Mouse (Mus musculus): ENCODE measurements around the gene A630023A22Rik. TPM values are rescaled to one million over a fixed set of nuclear protein-coding genes. Genes with fewer than 3 reads are reported as not detected.

Gene A630023A22Rik
- polyA plus RNA-seq, 1 experiment: not detected

GRCm38 (mm10) chr14:34080321-34080997 lies 22.1 kb downstream of the A630023A22Rik start:
- WGBS: 17% methylated on average over 11 of the region's 11 CpGs
- no peak for TF ChIP-seq POLR2A (IDR thresholded peaks at IDR 0.05; ENCODE audit: borderline replicate concordance, insufficient read depth, low read length)
- TF ChIP-seq CTCF (IDR thresholded peaks at IDR 0.05; ENCODE audit: borderline replicate concordance, insufficient read depth, low read depth, low read length): peak; percentile 91
- H3K27ac ChIP-seq (ENCODE audit: insufficient read depth, low read length): no peak overlapping the region

GRCm38 (mm10) chr14:34078293-34078692 lies 24.3 kb downstream of the A630023A22Rik start:
- no peak overlapping the region for H3K4me3 ChIP-seq (replicated peaks; ENCODE audit: insufficient read depth, low read depth, low read length)
- TF ChIP-seq CTCF (IDR thresholded peaks at IDR 0.05; ENCODE audit: borderline replicate concordance, insufficient read depth, low read depth, low read length) (no peak), POLR2A (IDR thresholded peaks at IDR 0.05; ENCODE audit: borderline replicate concordance, insufficient read depth, low read length) (no peak)
- DNase-seq: no peak
- H3K4me1 ChIP-seq (ENCODE audit: control insufficient read depth, insufficient read depth, low read length): no peaks in the 10 kb centered on the region
- no peak overlapping the region for H3K27ac ChIP-seq (ENCODE audit: insufficient read depth, low read length)
- H3K27me3 ChIP-seq (ENCODE audit: control insufficient read depth, insufficient read depth, low read length): no peaks in the 10 kb centered on the region
- 87% methylated on average over 4 of the region's 4 CpGs for WGBS

More at GRCm38 (mm10) chr14:34080321-34080997, 22.1 kb downstream of the A630023A22Rik start:
- peak; percentile 53 to 69 for DNase-seq
- Histone ChIP-seq H3K4me1 (ENCODE audit: control insufficient read depth, insufficient read depth, low read length) (no peaks in the 10 kb centered on the region), H3K4me3 (replicated peaks; ENCODE audit: insufficient read depth, low read depth, low read length) (no peak overlapping the region), H3K27me3 (ENCODE audit: control insufficient read depth, insufficient read depth, low read length) (no peaks in the 10 kb centered on the region)

- TF ChIP-seq POLR2A (IDR thresholded peaks at IDR 0.05; ENCODE audit: borderline replicate concordance, insufficient read depth, low read length) (no peak), CTCF (IDR thresholded peaks at IDR 0.05; ENCODE audit: borderline replicate concordance, insufficient read depth, low read depth, low read length) (no peak)
- 71% methylated on average over 5 of the region's 5 CpGs for WGBS
- DNase-seq: no peak
Measured at GRCm38 (mm10) chr14:34077222-34077621, 25.3 kb downstream of the A630023A22Rik start.

GRCm38 (mm10) chr14:34075346-34075745 lies 27.2 kb downstream of the A630023A22Rik start:
- no peaks in the 10 kb centered on the region for H3K4me1 ChIP-seq (ENCODE audit: control insufficient read depth, insufficient read depth, low read length)
- H3K27me3 ChIP-seq (ENCODE audit: control insufficient read depth, insufficient read depth, low read length): no peaks in the 10 kb centered on the region
- TF ChIP-seq CTCF (IDR thresholded peaks at IDR 0.05; ENCODE audit: borderline replicate concordance, insufficient read depth, low read depth, low read length) (no peak), POLR2A (IDR thresholded peaks at IDR 0.05; ENCODE audit: borderline replicate concordance, insufficient read depth, low read length) (no peak)
- H3K27ac ChIP-seq (ENCODE audit: insufficient read depth, low read length): no peak overlapping the region
- DNase-seq: no peak
- no peak overlapping the region for H3K4me3 ChIP-seq (replicated peaks; ENCODE audit: insufficient read depth, low read depth, low read length)
- WGBS: 21% methylated on average over 4 of the region's 4 CpGs

More at GRCm38 (mm10) chr14:34077222-34077621, 25.3 kb downstream of the A630023A22Rik start:
- H3K27me3 ChIP-seq (ENCODE audit: control insufficient read depth, insufficient read depth, low read length): no peaks in the 10 kb centered on the region
- H3K27ac ChIP-seq (ENCODE audit: insufficient read depth, low read length): no peak overlapping the region
- H3K4me3 ChIP-seq (replicated peaks; ENCODE audit: insufficient read depth, low read depth, low read length): no peak overlapping the region
- H3K4me1 ChIP-seq (ENCODE audit: control insufficient read depth, insufficient read depth, low read length): no peaks in the 10 kb centered on the region

GRCm38 (mm10) chr14:34071665-34072064 lies 30.9 kb downstream of the A630023A22Rik start:
- 79% methylated on average over 6 of the region's 6 CpGs for WGBS
- no peak for DNase-seq
- Histone ChIP-seq H3K27ac (ENCODE audit: insufficient read depth, low read length) (no peak overlapping the region), H3K27me3 (ENCODE audit: control insufficient read depth, insufficient read depth, low read length) (no peaks in the 10 kb centered on the region), H3K4me1 (ENCODE audit: control insufficient read depth, insufficient read depth, low read length) (no peaks in the 10 kb centered on the region), H3K4me3 (replicated peaks; ENCODE audit: insufficient read depth, low read depth, low read length) (no peak overlapping the region)
- TF ChIP-seq CTCF (IDR thresholded peaks at IDR 0.05; ENCODE audit: borderline replicate concordance, insufficient read depth, low read depth, low read length): no peak
- no peak for TF ChIP-seq POLR2A (IDR thresholded peaks at IDR 0.05; ENCODE audit: borderline replicate concordance, insufficient read depth, low read length)

- no peak for DNase-seq
- H3K4me1 ChIP-seq (ENCODE audit: control insufficient read depth, insufficient read depth, low read length): 0 out of 2 replicates have a peak, but pooled peaks cover 4% of the 10 kb centered on the region
- H3K27ac ChIP-seq (ENCODE audit: insufficient read depth, low read length): no peak within 1 kb of the TSS
- H3K27me3 ChIP-seq (ENCODE audit: control insufficient read depth, insufficient read depth, low read length): no peaks in the 10 kb centered on the region
- TF ChIP-seq POLR2A (IDR thresholded peaks at IDR 0.05; ENCODE audit: borderline replicate concordance, insufficient read depth, low read length): no peak
- TF ChIP-seq CTCF (IDR thresholded peaks at IDR 0.05; ENCODE audit: borderline replicate concordance, insufficient read depth, low read depth, low read length): no peak
- H3K4me3 ChIP-seq (replicated peaks; ENCODE audit: insufficient read depth, low read depth, low read length): no peak within 1 kb of the TSS
- WGBS: 89% methylated on average over 6 of the region's 6 CpGs
Measured at GRCm38 (mm10) chr14:34052516-34052915, 50.0 kb downstream of the A630023A22Rik start, which contains the start of gene Antxrl. Antxrl (plus strand) TSS chr14:34052707.

GRCm38 (mm10) chr14:34050101-34050779 lies 52.3 kb downstream of the A630023A22Rik start:
- no peak overlapping the region for H3K27ac ChIP-seq (ENCODE audit: insufficient read depth, low read length)
- H3K4me1 ChIP-seq (ENCODE audit: control insufficient read depth, insufficient read depth, low read length): 0 out of 2 replicates have a peak, but pooled peaks cover 4% of the 10 kb centered on the region
- DNase-seq: no peak
- 29% methylated on average over 5 of the region's 5 CpGs for WGBS
- TF ChIP-seq CTCF (IDR thresholded peaks at IDR 0.05; ENCODE audit: borderline replicate concordance, insufficient read depth, low read depth, low read length) (no peak), POLR2A (IDR thresholded peaks at IDR 0.05; ENCODE audit: borderline replicate concordance, insufficient read depth, low read length) (no peak)
- H3K27me3 ChIP-seq (ENCODE audit: control insufficient read depth, insufficient read depth, low read length): no peaks in the 10 kb centered on the region
- H3K4me3 ChIP-seq (replicated peaks; ENCODE audit: insufficient read depth, low read depth, low read length): no peak overlapping the region
